In the genomic region with DNA sequence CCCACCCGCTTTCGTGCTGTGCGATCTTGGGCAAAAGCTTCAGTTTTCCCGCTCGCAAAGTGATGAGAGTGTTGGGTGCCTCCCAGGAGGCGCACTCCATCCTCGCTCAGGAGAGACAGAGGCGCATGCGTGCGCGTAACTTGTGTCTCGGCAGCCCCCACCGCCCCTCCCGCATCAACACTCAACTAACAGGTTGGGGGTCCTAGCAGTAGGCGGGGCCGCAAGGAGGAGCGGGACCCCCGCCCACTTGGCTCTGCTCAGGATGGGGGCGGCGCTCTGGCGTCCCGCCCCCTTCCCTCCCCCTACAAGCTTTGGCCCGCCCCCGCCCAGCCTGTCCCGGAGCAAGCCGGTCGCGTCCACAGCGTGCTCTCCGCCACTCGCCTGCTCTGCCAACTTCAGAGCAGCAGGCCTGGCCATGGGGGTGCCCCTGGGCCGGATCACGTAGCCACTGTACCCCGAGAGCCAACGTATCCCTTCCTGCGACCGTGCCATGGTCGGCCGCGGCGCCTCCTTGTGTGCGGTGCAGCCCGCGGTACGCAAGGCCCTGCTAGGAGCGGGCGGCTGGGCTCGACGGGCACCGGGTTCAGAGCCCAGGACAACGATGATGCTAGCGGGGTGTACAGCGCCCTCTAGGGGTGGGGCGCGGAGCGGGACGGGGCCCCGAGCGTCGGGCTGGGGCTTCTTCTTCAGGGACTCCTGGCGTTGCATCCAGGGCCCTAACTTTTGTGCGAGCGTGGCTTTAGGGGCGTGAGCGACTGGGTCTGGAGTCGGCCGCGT, we compare ENCODE assay signal across 8 mouse cellular contexts. TPM values are rescaled to one million over a fixed set of nuclear protein-coding genes. Genes with fewer than 3 reads are reported as not detected.
DNase-seq lines count a peak whose midpoint lies in the region; ATAC-seq lines count a peak whose summit lies in the region.

A gene (plus strand): TSS at position 334 of the 777 bp plus-strand sequence.

- H3K9me3 ChIP-seq in liver, embryonic 13.5 days (replicated peaks) = no peaks in the 10 kb centered on the region
- no peaks in the 10 kb centered on the region for H3K9me3 ChIP-seq in neural tube, embryonic 12.5 days

- WGBS in liver, embryonic 13.5 days (ENCODE audit: insufficient replicate concordance) = under 1% methylated on average over 67 of the region's 68 CpGs
- under 1% methylated on average over 68 of the region's 68 CpGs for WGBS in neural tube, embryonic 12.5 days

- H3K4me3 ChIP-seq in liver, embryonic 13.5 days (replicated peaks) = peak within 1 kb of the TSS; percentile 48
- peak within 1 kb of the TSS; percentile 51 for H3K4me3 ChIP-seq in neural tube, embryonic 12.5 days

- peaks cover 86% of the 10 kb centered on the region for H3K27me3 ChIP-seq in liver, embryonic 13.5 days
- peaks cover 88% of the 10 kb centered on the region for H3K27me3 ChIP-seq in neural tube, embryonic 12.5 days (replicated peaks)

- H3K9ac ChIP-seq in liver, embryonic 13.5 days = peak within 1 kb of the TSS; percentile 39; the same call in 1 of the 2 replicates
- H3K9ac ChIP-seq in neural tube, embryonic 12.5 days = peak within 1 kb of the TSS; percentile 61

- peak; percentile 46 for ATAC-seq in liver, embryonic 13.5 days (ENCODE audit: low read depth)
- peak; percentile 48 for ATAC-seq in neural tube, embryonic 12.5 days (ENCODE audit: low FRiP score, low read depth)

- DNase-seq in B cell, adult 2 months = peak; percentile 68 to 72
- peak; percentile 72 for DNase-seq in Muller cell, postnatal 12 days (ENCODE audit: inconsistent ontology term)
- peak; percentile 89 for DNase-seq in embryo, embryonic 11 days
- peak; percentile 78 to 81 for DNase-seq in heart, adult 18-20 months
- DNase-seq in kidney, adult 18-20 months = peak; percentile 81
- DNase-seq in liver, embryonic 13.5 days = no peak
- DNase-seq in yolk sac, embryonic 10.5 days (ENCODE audit: low spot score) = peak; percentile 88

- H3K4me1 ChIP-seq in liver, embryonic 13.5 days (replicated peaks) = peaks cover 28% of the 10 kb centered on the region
- peaks cover 71% of the 10 kb centered on the region for H3K4me1 ChIP-seq in neural tube, embryonic 12.5 days

- no peaks in the 10 kb centered on the region for H3K36me3 ChIP-seq in liver, embryonic 13.5 days
- no peaks in the 10 kb centered on the region; the same call in 1 of the 2 replicates for H3K36me3 ChIP-seq in neural tube, embryonic 12.5 days

- no peak within 1 kb of the TSS for H3K27ac ChIP-seq in liver, embryonic 13.5 days
- no peak within 1 kb of the TSS for H3K27ac ChIP-seq in neural tube, embryonic 12.5 days

- H3K4me2 ChIP-seq in liver, embryonic 13.5 days = peak within 1 kb of the TSS; percentile 63
- H3K4me2 ChIP-seq in neural tube, embryonic 12.5 days (replicated peaks) = peak within 1 kb of the TSS; percentile 88

RNA-seq across cellular contexts. Expression of the gene that starts here (rescaled TPM):
- 1 to 10 TPM; 8.1 to 8.3 TPM for total RNA-seq in heart, adult 18-20 months (2021)
- 0.13 and 0.17 TPM in 2 replicates for polyA plus RNA-seq in liver, embryonic 13.5 days (2015; fragmentation: Nextera tagmentation; extraction: Ambion mirVana)
- polyA plus RNA-seq in neural tube, embryonic 12.5 days (2016; fragmentation: Nextera tagmentation; extraction: Ambion mirVana) = 5.2 and 6.0 TPM in 2 replicates

Comparison
In these comparisons a context has a peak if more than half of its experiments do, and no peak if none do; other contexts are left out.
1. Peak in ATAC-seq, H3K4me3 ChIP-seq, H3K9ac ChIP-seq and H3K4me2 ChIP-seq in liver, embryonic 13.5 days; RNA of the gene not detected or under 1 TPM.